Mouse (Mus musculus): ENCODE measurements at regions not wholly inside any gene's neighbourhood (a gene's known extent, or its start where the extent isn't known, plus 50 kb on each side); places are given as distances from the start of the nearest gene placed in this dataset.

DNA sequence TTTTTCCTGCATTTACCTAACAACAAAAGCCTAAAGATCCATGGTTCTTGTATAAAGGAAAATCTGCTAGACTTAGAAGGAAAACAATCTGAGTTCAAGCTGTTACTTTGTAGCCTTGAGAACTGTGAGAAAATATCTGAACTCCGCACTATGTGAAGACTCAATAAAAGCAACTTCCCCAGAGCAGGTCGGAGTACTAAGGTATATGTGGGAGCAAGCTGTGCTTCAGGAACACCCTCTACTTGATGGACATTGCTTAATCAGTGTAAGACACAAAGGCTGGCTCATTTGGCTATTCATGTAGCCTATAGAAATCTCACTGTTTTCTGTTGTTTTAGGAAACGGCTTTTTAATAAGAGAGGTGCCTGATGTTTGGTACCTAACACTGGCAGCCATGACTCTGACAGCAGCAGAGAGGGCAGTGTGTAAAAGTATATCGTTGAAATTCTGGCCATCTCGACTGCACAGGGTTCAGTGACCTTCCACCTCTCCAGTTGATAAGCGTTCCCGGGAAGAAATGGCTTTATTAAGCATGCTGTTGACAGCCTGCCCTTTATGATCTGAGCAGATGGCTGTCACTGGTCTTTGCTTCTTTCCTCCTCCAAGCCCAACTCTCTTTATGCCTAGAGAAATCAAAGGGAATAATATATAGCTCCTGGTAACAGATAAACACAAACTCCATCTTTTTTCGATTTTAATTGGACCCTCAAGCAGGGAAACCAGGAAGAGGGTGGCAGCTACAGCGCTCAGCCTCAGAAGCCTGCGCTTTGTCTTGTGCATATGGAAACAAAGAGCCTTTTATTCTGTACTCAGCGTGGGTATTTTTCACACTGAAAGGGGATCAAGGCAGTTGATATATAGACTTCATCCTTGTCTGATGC lies 443.7 kb upstream of the Sel1l start:
- in situ Hi-C loops (cut with MboI, MseI) = no loop called here

GRCm38 (mm10) chr12:92291490-92291889 lies 442.5 kb upstream of the Sel1l start:
- in situ Hi-C loops (cut with MboI, MseI) = no loop called here

- in situ Hi-C loops (cut with MboI, MseI) = no loop called here
Observed at GRCm38 (mm10) chr12:92285511-92285910, 436.6 kb upstream of the Sel1l start.

GRCm38 (mm10) chr12:92280470-92280869 lies 431.5 kb upstream of the Sel1l start:
- in situ Hi-C loops (cut with MboI, MseI) = no loop called here

- in situ Hi-C loops (cut with MboI, MseI) = no loop called here
Observed at GRCm38 (mm10) chr12:92251962-92252361, 403.0 kb upstream of the Sel1l start.

- in situ Hi-C loops (cut with MboI, MseI) = no loop called here
Observed at GRCm38 (mm10) chr12:92246790-92247451, 398.0 kb upstream of the Sel1l start.

- in situ Hi-C loops (cut with MboI, MseI) = no loop called here
Observed at GRCm38 (mm10) chr12:92239956-92240699, 391.2 kb upstream of the Sel1l start.

DNA sequence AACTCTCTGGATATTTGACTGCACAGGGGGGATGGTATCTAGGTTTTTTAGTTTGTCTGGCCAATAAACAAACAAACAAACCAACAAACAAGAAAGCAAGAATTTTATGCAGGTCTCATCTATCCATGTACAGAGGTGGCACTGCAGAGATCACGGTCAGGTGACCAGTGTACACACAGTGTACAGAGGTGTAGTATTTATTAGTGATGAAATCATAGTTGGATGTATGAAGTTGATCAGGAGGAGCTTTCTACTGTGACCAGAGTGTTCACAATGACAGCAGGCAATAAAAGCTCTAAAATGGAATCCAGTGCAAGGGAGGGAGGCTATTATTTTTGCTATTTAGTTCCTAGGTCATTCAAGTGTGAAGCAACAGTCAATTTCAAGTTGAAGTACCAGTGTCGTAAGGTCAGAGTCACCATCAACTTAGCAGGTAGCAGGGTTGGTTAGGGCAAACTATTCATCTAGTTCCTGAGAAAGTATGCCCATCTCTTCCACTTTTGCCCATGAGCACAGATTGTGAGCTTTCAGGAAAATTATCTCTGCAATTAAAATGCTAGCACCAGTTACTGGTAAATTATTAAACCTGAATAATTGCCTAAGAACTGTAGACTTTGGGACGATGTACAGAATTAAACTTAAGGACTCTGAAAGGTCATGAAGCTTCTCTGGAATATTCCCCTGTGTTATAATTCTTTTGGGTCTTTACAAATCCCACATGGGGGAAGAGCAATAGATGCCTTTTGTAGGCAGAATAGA lies 384.9 kb upstream of the Sel1l start:
- in situ Hi-C loops (cut with MboI, MseI) = no loop called here

- in situ Hi-C loops (cut with MboI, MseI) = no loop called here
Observed at GRCm38 (mm10) chr12:92228585-92228984, 379.6 kb upstream of the Sel1l start.

DNA sequence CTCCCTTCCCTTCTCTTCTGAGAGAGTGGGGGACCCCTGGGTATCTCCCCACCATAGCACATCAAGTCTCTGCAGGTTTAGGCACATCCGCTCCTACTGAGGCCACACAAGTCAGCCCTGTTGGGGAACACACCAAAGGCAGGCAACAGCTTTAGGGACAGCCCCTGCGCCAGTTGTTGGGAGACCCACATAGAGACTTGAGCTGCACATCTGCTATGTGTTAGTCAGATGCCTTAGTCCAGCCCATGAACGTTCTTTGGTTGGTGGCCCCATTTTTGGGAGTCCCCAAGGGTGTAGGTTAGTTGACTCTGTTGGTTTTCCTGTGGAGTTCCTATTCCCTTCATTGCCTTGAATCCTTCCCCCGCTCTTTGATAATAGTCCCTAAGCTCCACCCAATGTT lies 354.4 kb upstream of the Sel1l start:
- in situ Hi-C loops (cut with MboI, MseI) = loop anchor here (25.0 kb wide), 1 partner anchor 466 kb away; no protein-coding TSS in a partner anchor

GRCm38 (mm10) chr12:92200602-92201001 lies 351.6 kb upstream of the Sel1l start:
- in situ Hi-C loops (cut with MboI, MseI) = loop anchor here (25.0 kb wide), 1 partner anchor 463 kb away; no protein-coding TSS in a partner anchor

DNA sequence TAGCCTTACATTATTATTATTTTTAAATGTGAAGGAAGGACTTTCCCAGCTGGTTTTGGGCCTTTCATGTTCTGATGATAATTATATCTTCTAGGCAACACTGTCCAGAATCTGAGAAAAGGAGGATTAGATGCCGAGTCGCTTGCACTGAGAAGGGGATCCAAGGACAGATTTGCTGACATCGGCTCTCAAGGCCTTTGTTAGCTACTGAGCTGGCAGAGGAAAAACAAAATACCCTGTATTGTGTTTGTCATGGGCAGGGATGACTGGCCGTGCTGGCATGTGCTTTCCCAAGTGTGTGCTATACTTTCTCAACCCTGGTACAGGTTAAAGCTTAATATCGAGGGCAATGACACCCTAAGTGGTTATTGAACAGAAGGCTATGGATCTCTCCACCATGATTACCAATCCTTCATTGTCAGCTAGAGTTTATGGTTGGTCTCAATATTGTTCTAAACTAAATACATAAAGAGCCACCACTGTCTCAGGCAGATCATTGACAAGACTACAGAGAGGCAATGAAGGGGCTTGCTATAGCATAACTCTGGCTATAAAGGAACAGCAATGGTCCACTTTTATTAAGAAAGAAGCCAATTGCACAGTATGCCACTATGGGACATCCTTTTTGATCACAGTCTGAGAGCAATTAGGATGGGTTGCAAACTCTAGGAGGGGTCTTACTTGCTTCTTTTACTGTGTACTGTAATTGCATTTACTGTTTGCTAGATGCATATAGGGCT lies 350.0 kb upstream of the Sel1l start:
- in situ Hi-C loops (cut with MboI, MseI) = no loop called here

DNA sequence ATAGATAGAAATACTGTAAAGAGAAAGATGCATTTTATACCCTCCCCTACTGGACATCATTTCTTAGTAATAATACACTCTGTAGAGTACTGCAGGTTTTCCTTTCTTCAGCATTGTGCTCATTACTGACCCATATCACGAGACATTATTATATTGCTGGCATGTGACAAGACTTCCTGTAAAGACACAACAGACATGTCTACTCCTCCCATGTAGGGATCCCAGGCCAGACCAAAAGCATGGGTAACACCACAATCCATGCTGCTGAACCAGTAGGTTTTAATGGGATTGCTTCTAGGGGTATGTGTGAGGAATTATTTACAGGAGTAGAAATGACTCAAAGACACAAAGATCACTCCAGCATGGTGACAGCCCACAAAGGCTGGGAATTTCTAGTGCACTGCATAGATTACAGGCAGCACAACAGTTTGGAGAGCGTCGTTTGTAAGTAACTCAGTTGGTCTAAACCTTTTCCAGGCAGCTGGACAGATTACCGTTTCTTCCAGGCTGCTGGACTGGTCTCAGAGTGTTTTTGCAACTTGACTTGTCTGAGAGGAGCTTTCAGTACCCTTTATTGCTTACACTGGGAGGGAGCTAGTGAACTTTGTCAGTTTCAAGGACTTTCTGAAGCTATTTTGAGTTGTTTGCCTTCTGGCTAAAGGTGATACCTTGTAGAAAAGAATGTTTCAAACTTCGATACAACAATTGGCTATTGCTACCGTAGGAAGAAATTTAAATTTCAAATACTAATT lies 345.2 kb upstream of the Sel1l start:
- in situ Hi-C loops (cut with MboI, MseI) = no loop called here

GRCm38 (mm10) chr12:92193199-92193933 lies 344.4 kb upstream of the Sel1l start:
- in situ Hi-C loops (cut with MboI, MseI) = no loop called here

GRCm38 (mm10) chr12:92189022-92189421 lies 340.1 kb upstream of the Sel1l start:
- in situ Hi-C loops (cut with MboI, MseI) = loop anchor here (10.0 kb wide), 2 partner anchors 1446 to 1546 kb away; no protein-coding TSS in a partner anchor

- in situ Hi-C loops (cut with MboI, MseI) = loop anchor here (10.0 kb wide), 2 partner anchors 1448 to 1548 kb away; no protein-coding TSS in a partner anchor
Observed at GRCm38 (mm10) chr12:92187133-92187482, 338.2 kb upstream of the Sel1l start.

DNA sequence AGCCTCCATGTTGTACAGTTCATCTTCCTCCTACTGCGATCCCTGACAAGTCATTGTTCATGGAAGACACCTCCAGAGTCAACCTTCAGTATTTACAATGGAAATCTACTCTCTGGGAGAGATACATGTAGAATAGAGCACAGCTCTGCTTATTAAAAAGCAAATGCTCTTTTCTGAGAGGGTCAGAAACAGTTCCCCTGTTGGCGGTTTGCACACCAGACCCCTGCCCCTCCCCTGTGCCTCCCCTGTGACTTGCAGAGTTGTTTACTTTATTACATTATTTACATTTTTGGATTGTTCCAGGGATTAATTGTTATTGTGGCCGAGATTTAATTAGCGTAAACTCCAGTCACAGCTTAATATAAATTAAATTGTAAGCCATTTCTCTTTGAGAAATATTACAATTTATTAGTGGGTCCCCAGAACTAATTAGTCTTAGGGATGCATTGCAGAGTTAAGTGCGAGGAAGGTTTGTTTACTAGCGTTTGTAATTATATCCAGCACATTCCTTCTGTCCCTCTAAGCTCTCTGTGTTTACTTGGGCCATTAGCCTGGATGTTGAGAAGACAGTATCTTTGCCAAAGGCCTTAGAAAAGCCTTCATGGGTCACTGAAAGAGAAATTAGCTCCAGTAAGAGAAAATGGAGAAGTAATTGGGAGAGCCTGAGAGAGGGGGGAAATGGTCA lies 337.6 kb upstream of the Sel1l start:
- in situ Hi-C loops (cut with MboI, MseI) = loop anchor here (10.0 kb wide), 2 partner anchors 1448 to 1548 kb away; no protein-coding TSS in a partner anchor

GRCm38 (mm10) chr12:92179292-92179691 lies 330.3 kb upstream of the Sel1l start:
- in situ Hi-C loops (cut with MboI, MseI) = no loop called here

- in situ Hi-C loops (cut with MboI, MseI) = no loop called here
Observed at GRCm38 (mm10) chr12:92156726-92157125, 307.8 kb upstream of the Sel1l start.
